Mouse (Mus musculus) liver, embryonic 14.5 days (tissue): ENCODE measurements around the gene Prtn3.

Experiments
- CTCF ChIP-seq: IDR thresholded peaks from 2 replicates; pipeline ENCODE4 v1.5.1; 2016; ENCODE audit warnings: antibody characterized with exemption, low read depth, control low read depth
- EP300 ChIP-seq: IDR thresholded peaks from 2 replicates; pipeline ENCODE4 v1.6.1; 2016; ENCODE audit warnings: antibody characterized with exemption, low read depth

DNA sequence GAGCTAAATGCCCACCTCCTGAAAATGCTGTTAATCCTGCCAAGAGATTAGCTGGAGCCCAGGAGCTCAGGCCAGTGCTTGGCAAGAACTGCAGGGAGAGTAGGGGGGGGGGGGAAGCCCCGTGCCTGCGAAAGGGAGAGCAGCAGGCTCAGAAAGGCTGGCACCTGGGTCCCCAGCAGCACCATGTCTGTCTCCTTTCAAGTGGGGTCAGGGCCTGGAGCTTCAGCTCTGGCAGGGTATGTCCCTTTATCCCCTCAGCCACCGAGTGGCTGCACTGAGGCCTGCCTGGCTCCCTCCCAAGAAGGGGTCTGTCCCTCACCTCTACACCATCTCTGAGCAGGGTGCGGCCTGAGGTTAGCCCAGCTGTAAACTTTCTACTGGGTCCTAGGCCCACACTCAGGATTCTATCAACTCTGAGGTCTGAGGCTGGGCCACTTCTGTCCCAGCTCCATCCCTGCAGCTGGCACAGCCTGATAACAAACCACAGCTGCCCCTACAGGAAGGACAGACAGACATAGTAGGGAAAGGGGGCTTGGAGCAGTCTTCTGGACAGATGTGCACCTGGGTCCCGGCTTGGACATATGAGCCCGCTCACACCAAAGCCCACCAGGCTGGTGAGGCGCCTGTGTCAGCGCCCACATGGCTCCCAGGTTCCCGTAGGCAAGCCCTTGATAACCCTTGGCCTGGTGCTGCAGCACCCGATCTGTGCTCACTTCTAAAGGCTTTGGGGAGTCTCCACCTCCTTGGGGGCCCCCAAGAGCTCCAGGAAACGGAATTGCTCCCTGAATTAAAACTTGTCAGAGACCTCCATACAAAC is 40.1 kb downstream of the Prtn3 start:
- TF ChIP-seq CTCF (no peak), EP300 (peak; percentile 72)
